Mouse (Mus musculus): ENCODE results near the gene Pdlim7.

DNA sequence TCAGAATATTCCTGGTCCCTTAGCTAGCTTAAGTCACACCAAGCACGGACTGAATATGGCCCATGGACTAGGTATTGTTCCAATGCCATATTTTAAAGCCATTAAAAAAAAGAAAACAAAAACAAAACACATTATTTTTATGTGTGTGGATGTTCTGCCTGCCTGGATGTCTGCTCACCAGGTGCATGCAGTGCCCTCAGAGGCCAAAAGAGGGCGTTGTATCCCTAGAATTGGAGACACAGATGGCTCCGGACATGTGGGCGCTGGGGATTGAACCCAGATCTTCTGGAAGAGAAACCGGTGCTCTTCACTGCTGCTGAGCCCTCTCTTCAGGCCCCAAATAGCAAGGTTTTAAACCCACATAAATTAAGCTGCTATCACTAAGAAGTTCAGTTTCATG lies 35.4 kb downstream of the Pdlim7 start:
- TF ChIP-seq CTCF (IDR thresholded peaks at IDR 0.05; ENCODE audit: low read depth, low read length) (peak; percentile 52; the same call in 1 of the 2 replicates), POLR2A (IDR thresholded peaks at IDR 0.05; ENCODE audit: borderline replicate concordance, low read depth, low read length) (no peak)

Measured in bone marrow macrophage, adult 2 months (primary cell).